Mouse (Mus musculus): ENCODE data around the gene Tuba3a. TPM values are rescaled to one million over a fixed set of nuclear protein-coding genes. Genes with fewer than 3 reads are reported as not detected.

Tuba3a gene
- polyA plus RNA-seq (2015; fragmentation: Nextera tagmentation; extraction: Ambion mirVana), result 0.34 TPM in 1 of 2 replicates, not detected in the other

- 93% methylated on average over 22 of the region's 22 CpGs for WGBS
- H3K36me3 ChIP-seq, result no peaks in the 10 kb centered on the region
- H3K27me3 ChIP-seq, result no peaks in the 10 kb centered on the region
- no peak within 1 kb of the TSS for H3K27ac ChIP-seq
- H3K4me3 ChIP-seq, result no peak within 1 kb of the TSS
- H3K4me1 ChIP-seq, result peaks cover 3% of the 10 kb centered on the region; the same call in 1 of the 2 replicates
- H3K9me3 ChIP-seq, result no peaks in the 10 kb centered on the region
- H3K4me2 ChIP-seq, result no peak within 1 kb of the TSS
- H3K9ac ChIP-seq, result no peak within 1 kb of the TSS
- ATAC-seq (ENCODE audit: insufficient number of reproducible peaks, low FRiP score, low TSS enrichment, low read depth), result no peak
Measured at GRCm38 (mm10) chr6:125285890-125286289, at the start of gene Tuba3a. TSS of gene Tuba3a (minus strand) at chr6:125286042.

- Histone ChIP-seq H3K9ac (no peak overlapping the region), H3K9me3 (no peaks in the 10 kb centered on the region), H3K27me3 (no peaks in the 10 kb centered on the region), H3K4me3 (no peak overlapping the region), H3K27ac (no peak overlapping the region), H3K4me2 (no peak overlapping the region), H3K4me1 (peaks cover 11% of the 10 kb centered on the region), H3K36me3 (no peaks in the 10 kb centered on the region)
- ATAC-seq (ENCODE audit: insufficient number of reproducible peaks, low FRiP score, low TSS enrichment, low read depth), result no peak
- WGBS, result 73% methylated on average over 2 of the region's 2 CpGs
Measured at GRCm38 (mm10) chr6:125334356-125334755, 48.5 kb upstream of the Tuba3a start.

GRCm38 (mm10) chr6:125333112-125333899, 47.5 kb upstream of the Tuba3a start:
- ATAC-seq (ENCODE audit: insufficient number of reproducible peaks, low FRiP score, low TSS enrichment, low read depth), result no peak
- WGBS, result 78% methylated on average over 14 of the region's 14 CpGs

GRCm38 (mm10) chr6:125330626-125331326, 44.9 kb upstream of the Tuba3a start:
- under 1% methylated on average over 39 of the region's 39 CpGs for WGBS
- peak overlapping the region; percentile 61 for H3K27ac ChIP-seq
- peak overlapping the region; percentile 55 for H3K4me3 ChIP-seq
- peak; percentile 84 for ATAC-seq (ENCODE audit: insufficient number of reproducible peaks, low FRiP score, low TSS enrichment, low read depth)
- no peaks in the 10 kb centered on the region for H3K27me3 ChIP-seq
- H3K9me3 ChIP-seq, result no peaks in the 10 kb centered on the region
- no peaks in the 10 kb centered on the region for H3K36me3 ChIP-seq
- peak overlapping the region; percentile 67 for H3K9ac ChIP-seq
- H3K4me2 ChIP-seq, result peak overlapping the region; percentile 86
- peaks cover 11% of the 10 kb centered on the region for H3K4me1 ChIP-seq

More at GRCm38 (mm10) chr6:125333112-125333899, 47.5 kb upstream of the Tuba3a start:
- Histone ChIP-seq H3K9me3 (no peaks in the 10 kb centered on the region), H3K36me3 (no peaks in the 10 kb centered on the region), H3K27me3 (no peaks in the 10 kb centered on the region), H3K27ac (no peak overlapping the region), H3K4me2 (no peak overlapping the region), H3K4me1 (peaks cover 11% of the 10 kb centered on the region), H3K9ac (no peak overlapping the region), H3K4me3 (no peak overlapping the region)

GRCm38 (mm10) chr6:125328243-125328642, 42.4 kb upstream of the Tuba3a start:
- H3K4me3 ChIP-seq, result no peak overlapping the region
- no peak for ATAC-seq (ENCODE audit: insufficient number of reproducible peaks, low FRiP score, low TSS enrichment, low read depth)
- H3K4me1 ChIP-seq, result peaks cover 11% of the 10 kb centered on the region
- H3K36me3 ChIP-seq, result no peaks in the 10 kb centered on the region
- H3K9me3 ChIP-seq, result no peaks in the 10 kb centered on the region
- no peak overlapping the region for H3K4me2 ChIP-seq
- H3K9ac ChIP-seq, result no peak overlapping the region
- WGBS, result 80% methylated on average over 5 of the region's 5 CpGs
- 0 out of 2 replicates have a peak, but pooled peaks cover under 1% of the 10 kb centered on the region for H3K27me3 ChIP-seq
- no peak overlapping the region for H3K27ac ChIP-seq

GRCm38 (mm10) chr6:125325337-125325736, 39.5 kb upstream of the Tuba3a start:
- H3K9me3 ChIP-seq, result no peaks in the 10 kb centered on the region
- H3K4me2 ChIP-seq, result no peak overlapping the region
- H3K4me3 ChIP-seq, result no peak overlapping the region
- no peaks in the 10 kb centered on the region for H3K36me3 ChIP-seq
- H3K4me1 ChIP-seq, result peaks cover 13% of the 10 kb centered on the region
- no peak overlapping the region for H3K9ac ChIP-seq
- H3K27ac ChIP-seq, result no peak overlapping the region
- H3K27me3 ChIP-seq, result peaks cover 29% of the 10 kb centered on the region
- WGBS, result 82% methylated on average over 6 of the region's 6 CpGs
- no peak for ATAC-seq (ENCODE audit: insufficient number of reproducible peaks, low FRiP score, low TSS enrichment, low read depth)

- Histone ChIP-seq H3K4me1 (peaks cover 9% of the 10 kb centered on the region), H3K4me3 (no peak overlapping the region), H3K27ac (no peak overlapping the region), H3K9ac (no peak overlapping the region), H3K9me3 (no peaks in the 10 kb centered on the region), H3K36me3 (no peaks in the 10 kb centered on the region), H3K27me3 (peaks cover 39% of the 10 kb centered on the region), H3K4me2 (no peak overlapping the region)
- 44% methylated on average over 6 of the region's 6 CpGs for WGBS
- no peak for ATAC-seq (ENCODE audit: insufficient number of reproducible peaks, low FRiP score, low TSS enrichment, low read depth)
Measured at GRCm38 (mm10) chr6:125323547-125323946, 37.7 kb upstream of the Tuba3a start.

GRCm38 (mm10) chr6:125322794-125323193, 37.0 kb upstream of the Tuba3a start:
- Histone ChIP-seq H3K4me3 (no peak overlapping the region), H3K9ac (no peak overlapping the region), H3K4me1 (peaks cover 9% of the 10 kb centered on the region), H3K27me3 (peaks cover 41% of the 10 kb centered on the region), H3K36me3 (no peaks in the 10 kb centered on the region), H3K27ac (no peak overlapping the region), H3K4me2 (no peak overlapping the region), H3K9me3 (no peaks in the 10 kb centered on the region)
- WGBS, result 47% methylated on average over 13 of the region's 13 CpGs
- ATAC-seq (ENCODE audit: insufficient number of reproducible peaks, low FRiP score, low TSS enrichment, low read depth), result no peak

- Histone ChIP-seq H3K9me3 (no peaks in the 10 kb centered on the region), H3K4me2 (peak overlapping the region; percentile 10; the same call in 1 of the 2 replicates), H3K4me1 (peaks cover 9% of the 10 kb centered on the region), H3K27ac (no peak overlapping the region), H3K9ac (no peak overlapping the region), H3K36me3 (no peaks in the 10 kb centered on the region), H3K4me3 (peak overlapping the region; percentile 5), H3K27me3 (peaks cover 41% of the 10 kb centered on the region)
- 11% methylated on average over 26 of the region's 26 CpGs for WGBS
- no peak for ATAC-seq (ENCODE audit: insufficient number of reproducible peaks, low FRiP score, low TSS enrichment, low read depth)
Measured at GRCm38 (mm10) chr6:125321114-125321855, 35.4 kb upstream of the Tuba3a start.

- H3K4me3 ChIP-seq, result peak within 1 kb of the TSS; percentile 5
Measured at GRCm38 (mm10) chr6:125320323-125320722, 34.5 kb upstream of the Tuba3a start, which contains the start of gene Scnn1a. TSS of gene Scnn1a (plus strand) at chr6:125320659.

GRCm38 (mm10) chr6:125319919-125320296, 34.1 kb upstream of the Tuba3a start:
- Histone ChIP-seq H3K4me1 (peaks cover 10% of the 10 kb centered on the region), H3K4me2 (no peak overlapping the region), H3K36me3 (no peaks in the 10 kb centered on the region), H3K27me3 (peaks cover 41% of the 10 kb centered on the region), H3K9ac (no peak overlapping the region), H3K27ac (no peak overlapping the region), H3K4me3 (no peak overlapping the region), H3K9me3 (no peaks in the 10 kb centered on the region)
- ATAC-seq (ENCODE audit: insufficient number of reproducible peaks, low FRiP score, low TSS enrichment, low read depth), result no peak

More at GRCm38 (mm10) chr6:125320323-125320722, 34.5 kb upstream of the Tuba3a start, which contains the start of gene Scnn1a:
- no peaks in the 10 kb centered on the region for H3K36me3 ChIP-seq
- no peak within 1 kb of the TSS for H3K27ac ChIP-seq
- peaks cover 41% of the 10 kb centered on the region for H3K27me3 ChIP-seq
- 84% methylated on average over 1 of the region's 1 CpGs for WGBS
- peaks cover 9% of the 10 kb centered on the region for H3K4me1 ChIP-seq
- ATAC-seq (ENCODE audit: insufficient number of reproducible peaks, low FRiP score, low TSS enrichment, low read depth), result no peak
- H3K9me3 ChIP-seq, result no peaks in the 10 kb centered on the region
- no peak within 1 kb of the TSS for H3K9ac ChIP-seq
- H3K4me2 ChIP-seq, result peak within 1 kb of the TSS; percentile 10; the same call in 1 of the 2 replicates
